Mouse (Mus musculus): ENCODE results near the gene Epha4. TPM values are rescaled to one million over a fixed set of nuclear protein-coding genes. Genes with fewer than 3 reads are reported as not detected.

The Epha4 gene
- total and polyA plus RNA-seq, 3 experiments, result 25.4 to 45.5 (median 28.4) TPM

- Histone ChIP-seq H3K27me3 (ENCODE audit: control insufficient read depth, insufficient read depth, low read length) (no peaks in the 10 kb centered on the region), H3K79me2 (replicated peaks; ENCODE audit: control insufficient read depth, insufficient read depth, low read length) (peaks cover 2% of the 10 kb centered on the region; the same call in 1 of the 2 replicates), H3K27ac (no peak overlapping the region), H3K36me3 (ENCODE audit: control insufficient read depth, insufficient read depth, low read length) (peaks cover 29% of the 10 kb centered on the region), H3K4me3 (no peak overlapping the region), H3K9ac (ENCODE audit: low read depth, low read length) (no peak overlapping the region), H3K4me1 (ENCODE audit: control insufficient read depth, insufficient read depth, low read length) (peaks cover 6% of the 10 kb centered on the region)
- no peak for TF ChIP-seq EP300 (IDR thresholded peaks at IDR 0.05; ENCODE audit: insufficient read depth, low read depth, low read length)
- TF ChIP-seq CTCF (IDR thresholded peaks at IDR 0.05), result no peak
- TF ChIP-seq POLR2A (IDR thresholded peaks at IDR 0.05; ENCODE audit: insufficient read depth, low read depth, low read length), result no peak
- intact Hi-C loops (cut with DNase I), result loop anchor here (5.0 kb wide), 2 partner anchors 66 to 74 kb away; no protein-coding TSS in a partner anchor
- no peak for DNase-seq
- WGBS, result 72% methylated on average over 10 of the region's 10 CpGs
These were observed 76.8 kb downstream of the Epha4 start for GRCm38 (mm10) chr1:77437881-77438610.

- TF ChIP-seq EP300 (IDR thresholded peaks at IDR 0.05; ENCODE audit: insufficient read depth, low read depth, low read length) (no peak), POLR2A (IDR thresholded peaks at IDR 0.05; ENCODE audit: insufficient read depth, low read depth, low read length) (no peak), CTCF (IDR thresholded peaks at IDR 0.05) (no peak)
- peaks cover 2% of the 10 kb centered on the region; the same call in 1 of the 2 replicates for H3K79me2 ChIP-seq (replicated peaks; ENCODE audit: control insufficient read depth, insufficient read depth, low read length)
- H3K27ac ChIP-seq, result no peak overlapping the region
These were observed 79.8 kb downstream of the Epha4 start for GRCm38 (mm10) chr1:77435045-77435444.

GRCm38 (mm10) chr1:77433148-77433547 is 81.7 kb downstream of the Epha4 start:
- H3K27me3 ChIP-seq (ENCODE audit: control insufficient read depth, insufficient read depth, low read length), result no peaks in the 10 kb centered on the region
- DNase-seq, result no peak
- no peak overlapping the region for H3K9ac ChIP-seq (ENCODE audit: low read depth, low read length)
- H3K27ac ChIP-seq, result no peak overlapping the region
- WGBS, result 95% methylated on average over 3 of the region's 3 CpGs
- H3K4me3 ChIP-seq, result no peak overlapping the region
- no peaks in the 10 kb centered on the region for H3K4me1 ChIP-seq (ENCODE audit: control insufficient read depth, insufficient read depth, low read length)
- H3K36me3 ChIP-seq (ENCODE audit: control insufficient read depth, insufficient read depth, low read length), result peaks cover 1% of the 10 kb centered on the region
- 0 out of 2 replicates have a peak, but pooled peaks have one; percentile 6 for TF ChIP-seq CTCF (IDR thresholded peaks at IDR 0.05)
- no peak for TF ChIP-seq EP300 (IDR thresholded peaks at IDR 0.05; ENCODE audit: insufficient read depth, low read depth, low read length)
- TF ChIP-seq POLR2A (IDR thresholded peaks at IDR 0.05; ENCODE audit: insufficient read depth, low read depth, low read length), result no peak
- intact Hi-C loops (cut with DNase I), result no loop called here
- H3K79me2 ChIP-seq (replicated peaks; ENCODE audit: control insufficient read depth, insufficient read depth, low read length), result peaks cover 2% of the 10 kb centered on the region; the same call in 1 of the 2 replicates

More at GRCm38 (mm10) chr1:77435045-77435444, 79.8 kb downstream of the Epha4 start:
- DNase-seq, result no peak
- intact Hi-C loops (cut with DNase I), result loop anchor here (5.0 kb wide), 2 partner anchors 63 to 77 kb away; no protein-coding TSS in a partner anchor
- no peaks in the 10 kb centered on the region for H3K4me1 ChIP-seq (ENCODE audit: control insufficient read depth, insufficient read depth, low read length)
- H3K27me3 ChIP-seq (ENCODE audit: control insufficient read depth, insufficient read depth, low read length), result no peaks in the 10 kb centered on the region
- H3K36me3 ChIP-seq (ENCODE audit: control insufficient read depth, insufficient read depth, low read length), result peaks cover 8% of the 10 kb centered on the region
- H3K9ac ChIP-seq (ENCODE audit: low read depth, low read length), result no peak overlapping the region
- H3K4me3 ChIP-seq, result no peak overlapping the region
- 62% methylated on average over 4 of the region's 4 CpGs for WGBS

GRCm38 (mm10) chr1:77432489-77432888 is 82.4 kb downstream of the Epha4 start:
- 93% methylated on average over 2 of the region's 2 CpGs for WGBS
- no peak for TF ChIP-seq CTCF (IDR thresholded peaks at IDR 0.05)
- no peak for TF ChIP-seq POLR2A (IDR thresholded peaks at IDR 0.05; ENCODE audit: insufficient read depth, low read depth, low read length)
- TF ChIP-seq EP300 (IDR thresholded peaks at IDR 0.05; ENCODE audit: insufficient read depth, low read depth, low read length), result no peak
- no peak overlapping the region for H3K27ac ChIP-seq
- peaks cover under 1% of the 10 kb centered on the region for H3K36me3 ChIP-seq (ENCODE audit: control insufficient read depth, insufficient read depth, low read length)
- no peak for DNase-seq
- no peak overlapping the region for H3K4me3 ChIP-seq
- H3K9ac ChIP-seq (ENCODE audit: low read depth, low read length), result no peak overlapping the region
- intact Hi-C loops (cut with DNase I), result no loop called here
- no peaks in the 10 kb centered on the region for H3K4me1 ChIP-seq (ENCODE audit: control insufficient read depth, insufficient read depth, low read length)
- no peaks in the 10 kb centered on the region for H3K27me3 ChIP-seq (ENCODE audit: control insufficient read depth, insufficient read depth, low read length)
- peaks cover 2% of the 10 kb centered on the region; the same call in 1 of the 2 replicates for H3K79me2 ChIP-seq (replicated peaks; ENCODE audit: control insufficient read depth, insufficient read depth, low read length)

GRCm38 (mm10) chr1:77429174-77429573 is 85.7 kb downstream of the Epha4 start:
- no peak for DNase-seq
- Histone ChIP-seq H3K4me1 (ENCODE audit: control insufficient read depth, insufficient read depth, low read length) (no peaks in the 10 kb centered on the region; the same call in 1 of the 2 replicates), H3K79me2 (replicated peaks; ENCODE audit: control insufficient read depth, insufficient read depth, low read length) (peaks cover 4% of the 10 kb centered on the region; the same call in 1 of the 2 replicates), H3K9ac (ENCODE audit: low read depth, low read length) (no peak overlapping the region), H3K4me3 (no peak overlapping the region), H3K27ac (no peak overlapping the region), H3K27me3 (ENCODE audit: control insufficient read depth, insufficient read depth, low read length) (no peaks in the 10 kb centered on the region), H3K36me3 (ENCODE audit: control insufficient read depth, insufficient read depth, low read length) (peaks cover 10% of the 10 kb centered on the region; the same call in 1 of the 2 replicates)
- WGBS, result 80% methylated on average over 6 of the region's 6 CpGs
- intact Hi-C loops (cut with DNase I), result no loop called here
- no peak for TF ChIP-seq CTCF (IDR thresholded peaks at IDR 0.05)
- TF ChIP-seq EP300 (IDR thresholded peaks at IDR 0.05; ENCODE audit: insufficient read depth, low read depth, low read length), result no peak
- no peak for TF ChIP-seq POLR2A (IDR thresholded peaks at IDR 0.05; ENCODE audit: insufficient read depth, low read depth, low read length)

- peaks cover 2% of the 10 kb centered on the region for H3K4me1 ChIP-seq (ENCODE audit: control insufficient read depth, insufficient read depth, low read length)
- no peak overlapping the region for H3K9ac ChIP-seq (ENCODE audit: low read depth, low read length)
- peaks cover 4% of the 10 kb centered on the region; the same call in 1 of the 2 replicates for H3K79me2 ChIP-seq (replicated peaks; ENCODE audit: control insufficient read depth, insufficient read depth, low read length)
- WGBS, result 51% methylated on average over 6 of the region's 6 CpGs
- H3K27ac ChIP-seq, result no peak overlapping the region
- intact Hi-C loops (cut with DNase I), result no loop called here
- H3K36me3 ChIP-seq (ENCODE audit: control insufficient read depth, insufficient read depth, low read length), result peaks cover 10% of the 10 kb centered on the region; the same call in 1 of the 2 replicates
- peak in 1 of 2 experiments; percentile 15 for DNase-seq
- no peak overlapping the region for H3K4me3 ChIP-seq
- no peak for TF ChIP-seq POLR2A (IDR thresholded peaks at IDR 0.05; ENCODE audit: insufficient read depth, low read depth, low read length)
- TF ChIP-seq CTCF (IDR thresholded peaks at IDR 0.05), result no peak
- no peak for TF ChIP-seq EP300 (IDR thresholded peaks at IDR 0.05; ENCODE audit: insufficient read depth, low read depth, low read length)
- H3K27me3 ChIP-seq (ENCODE audit: control insufficient read depth, insufficient read depth, low read length), result no peaks in the 10 kb centered on the region
These were observed 87.9 kb downstream of the Epha4 start for GRCm38 (mm10) chr1:77426956-77427355.

All from heart, adult 2 months (tissue).